Mouse (Mus musculus): ENCODE measurements at regions not wholly inside any gene's neighbourhood (a gene's known extent, or its start where the extent isn't known, plus 50 kb on each side); places are given as distances from the start of the nearest gene placed in this dataset.
"Not testable (repeated sequence)": the region's sequence is repeated elsewhere in the genome, so short reads cannot be mapped to it uniquely, and the experiment has no call there.

- DNase-seq (ENCODE audit: low spot score), result no peak
Observed at GRCm38 (mm10) chr11:7814556-7814955, 600.8 kb upstream of the Igfbp3 start.

DNA sequence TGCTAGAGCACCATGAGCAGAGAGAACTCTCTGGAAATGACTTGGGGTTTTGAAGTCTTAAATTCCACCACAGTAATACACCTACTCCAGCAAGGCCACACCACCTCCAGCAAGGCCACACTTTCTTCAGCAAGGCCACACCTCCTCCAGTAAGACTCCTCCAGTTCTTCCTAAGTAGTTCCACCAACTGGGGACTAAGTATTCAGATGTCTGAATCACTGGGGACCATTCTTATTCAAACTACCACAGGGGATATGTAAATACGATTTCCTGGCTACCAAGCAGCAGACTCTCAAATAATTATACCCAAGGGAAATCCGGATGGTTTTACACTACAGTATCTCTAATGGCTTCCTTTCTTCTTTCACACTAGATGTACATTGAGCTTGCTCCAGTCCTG is 598.7 kb upstream of the Igfbp3 start:
- no peak for DNase-seq (ENCODE audit: low spot score)

DNA sequence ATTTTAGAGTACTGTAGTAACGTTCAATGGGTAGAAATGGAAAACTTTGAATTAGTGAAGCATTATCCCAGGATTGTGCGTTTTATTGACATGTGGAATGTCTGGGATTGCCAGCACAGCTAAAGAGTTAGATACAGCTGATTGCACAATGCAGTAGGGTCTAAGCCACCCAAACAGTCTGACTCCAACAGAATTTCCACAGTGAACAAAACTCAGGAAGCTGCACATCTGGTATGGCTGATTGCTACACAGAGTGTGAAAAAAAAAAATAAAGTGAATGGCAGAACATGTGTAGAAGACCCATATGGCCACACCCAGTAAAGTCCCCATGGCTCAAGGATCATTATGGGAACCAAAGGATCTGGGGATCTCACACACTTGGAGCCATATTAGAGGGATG is 596.0 kb upstream of the Igfbp3 start:
- peak; percentile 19 for DNase-seq (ENCODE audit: low spot score)

GRCm38 (mm10) chr11:7796373-7796772 is 582.6 kb upstream of the Igfbp3 start:
- no peak for DNase-seq (ENCODE audit: low spot score)

- DNase-seq (ENCODE audit: low spot score), result no peak
Observed at GRCm38 (mm10) chr11:7794206-7794605, 580.5 kb upstream of the Igfbp3 start.

DNA sequence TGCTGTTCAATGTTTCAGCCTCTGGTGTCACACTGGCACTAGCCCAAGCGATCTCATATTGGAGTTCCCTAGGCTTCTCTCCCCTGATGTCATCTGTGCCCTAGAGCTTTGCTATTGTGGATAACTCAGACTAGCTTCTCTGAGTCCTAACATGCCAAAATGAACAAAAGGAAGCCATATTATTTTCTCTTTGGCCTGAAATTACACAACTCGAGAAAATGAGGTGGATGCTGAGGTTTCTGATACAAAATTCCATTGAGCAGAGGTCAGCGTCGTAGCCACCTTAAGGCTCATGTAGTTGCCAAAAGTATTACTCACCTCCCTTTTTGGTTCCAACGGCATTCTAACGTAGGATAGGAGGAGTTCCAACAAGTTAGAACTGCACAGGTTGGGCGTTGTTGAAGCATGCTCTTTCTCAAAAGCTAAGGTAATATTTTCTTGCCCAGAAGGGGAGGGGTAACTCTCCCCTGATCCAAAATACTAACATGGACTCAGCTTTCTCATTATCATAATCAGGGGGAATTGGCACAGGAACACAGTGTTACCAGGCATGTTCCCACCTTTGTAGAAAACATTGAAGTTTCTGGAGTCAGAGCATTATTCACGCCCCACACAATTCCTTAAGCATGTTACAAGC is 566.9 kb upstream of the Igfbp3 start:
- DNase-seq (ENCODE audit: low spot score), result no peak

DNA sequence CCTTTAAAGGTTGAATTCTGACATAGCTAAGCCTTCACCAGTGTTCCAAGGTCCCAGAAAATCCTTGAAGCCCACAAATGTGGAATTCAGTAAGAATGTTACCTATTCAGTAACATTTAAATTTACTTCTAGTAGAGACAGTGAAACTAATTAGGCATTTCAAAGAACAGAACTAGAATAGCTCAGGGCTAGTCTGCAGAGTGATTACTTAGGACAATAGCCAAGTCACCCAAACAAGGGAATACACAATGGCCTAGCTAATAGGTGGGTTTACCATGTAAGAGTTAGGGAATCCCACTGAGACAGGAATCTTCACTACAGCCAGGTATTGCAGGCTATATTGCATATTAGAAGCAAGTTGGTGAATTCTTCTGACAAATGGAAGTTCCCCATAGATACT is 561.6 kb upstream of the Igfbp3 start:
- not testable (repeated sequence) for DNase-seq (ENCODE audit: low spot score)

DNA sequence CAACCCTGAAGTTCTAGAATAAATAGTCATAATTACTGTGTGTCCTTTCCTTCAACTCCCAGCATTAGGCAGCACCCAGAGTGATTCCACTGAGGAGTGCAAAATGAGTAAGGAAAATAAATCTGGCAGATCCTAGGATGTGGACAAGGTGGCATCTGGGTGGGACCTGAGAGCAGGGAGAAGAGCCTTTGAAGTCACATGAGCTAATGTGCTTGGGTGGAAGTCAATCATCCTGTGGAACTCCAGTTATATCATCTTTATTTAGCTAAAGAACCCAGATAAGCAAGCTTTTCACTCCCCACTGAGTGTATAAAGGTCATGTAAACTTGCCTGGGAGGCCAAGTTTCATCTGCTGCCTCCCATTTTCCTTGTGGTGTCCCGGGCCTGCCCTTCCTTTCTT is 551.6 kb upstream of the Igfbp3 start:
- no peak for DNase-seq (ENCODE audit: low spot score)

DNA sequence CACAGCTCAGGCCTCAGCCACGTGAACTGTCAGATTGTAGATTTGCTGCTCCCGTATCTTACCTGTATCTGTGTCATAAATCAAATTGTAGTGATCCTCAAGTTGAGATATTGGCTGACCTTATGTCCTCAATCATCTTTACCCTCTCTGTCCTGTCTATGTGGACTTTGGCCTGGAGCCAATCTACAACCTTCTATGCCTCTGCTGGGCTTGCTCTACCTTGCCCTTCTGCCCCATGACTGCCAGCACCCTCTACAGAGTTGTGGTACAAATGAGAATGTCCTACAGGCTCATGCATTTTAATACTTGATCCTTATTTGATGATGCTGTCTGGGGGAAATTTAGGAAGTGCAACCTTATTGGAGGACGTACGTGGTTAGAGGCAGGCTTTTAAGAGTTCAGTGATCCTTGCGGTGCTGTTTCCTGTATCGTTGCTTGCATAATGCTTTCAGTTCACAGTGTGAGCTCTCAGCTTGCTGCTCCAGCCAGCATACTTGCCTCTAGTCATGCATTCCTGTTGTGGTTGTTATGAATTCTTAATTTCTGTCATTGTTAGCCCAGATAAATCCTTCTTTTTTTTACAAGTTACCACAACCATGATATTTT is 545.2 kb upstream of the Igfbp3 start:
- no peak for DNase-seq (ENCODE audit: low spot score)
